Mouse (Mus musculus) neural tube, embryonic 15.5 days (tissue): Measurements from ENCODE around the gene Atp2c1. TPM values are rescaled to one million over a fixed set of nuclear protein-coding genes. Genes with fewer than 3 reads are reported as not detected.

ENCODE experiments used
- ATAC-seq: fragments of 200-750 bp; cut with Nextera tagmentation; 2 replicates; pipeline ENCODE4 v1.8.0; 2017; ENCODE audit warnings: mild to moderate bottlenecking, moderate TSS enrichment, moderate library complexity; ENCODE audit not compliant: low FRiP score
- H3K27ac ChIP-seq: fragments of 300-500 bp; sonication (generic); replicated peaks from 2 replicates; pipeline ENCODE4 v1.5.1; 2015; ENCODE audit warnings: mild to moderate bottlenecking, inconsistent platforms
- H3K27me3 ChIP-seq: fragments of 300-500 bp; sonication (generic); replicated peaks from 2 replicates; pipeline ENCODE4 v1.6.1; 2015; ENCODE audit warnings: inconsistent platforms
- H3K36me3 ChIP-seq: fragments of 300-500 bp; sonication (generic); 2 replicates; pipeline ENCODE4 v1.6.1; 2015; ENCODE audit warnings: inconsistent platforms
- H3K4me1 ChIP-seq: fragments of 300-500 bp; sonication (generic); 2 replicates; pipeline ENCODE4 v1.6.1; 2015; ENCODE audit warnings: inconsistent platforms
- H3K4me2 ChIP-seq: fragments of 300-500 bp; sonication (generic); 2 replicates; pipeline ENCODE4 v1.6.1; 2015; ENCODE audit warnings: inconsistent platforms, mild to moderate bottlenecking, moderate library complexity
- H3K4me3 ChIP-seq: fragments of 300-500 bp; sonication (generic); replicated peaks from 2 replicates; pipeline ENCODE4 v1.5.1; 2015; ENCODE audit warnings: mild to moderate bottlenecking, inconsistent platforms
- H3K9ac ChIP-seq: fragments of 300-500 bp; sonication (generic); replicated peaks from 2 replicates; pipeline ENCODE4 v1.6.1; 2015; ENCODE audit warnings: mild to moderate bottlenecking, inconsistent platforms
- H3K9me3 ChIP-seq: fragments of 300-500 bp; sonication (generic); replicated peaks from 2 replicates; pipeline ENCODE4 v1.6.1; 2016; ENCODE audit warnings: inconsistent platforms
- WGBS: fragments of 180-500 bp; shearing (Covaris S2); methylation state at CpG from one replicate; pipeline ENCODE4 v1.1.7; 2015; ENCODE audit warnings: mixed read lengths; 5-methylcytosine and 5-hydroxymethylcytosine counted together
- polyA plus RNA-seq: library from polyadenylated mRNA; unstranded; fragments of >200 nt; fragmentation: Nextera tagmentation; extraction: Ambion mirVana; gene quantifications from 2 replicates; pipeline ENCODE4 v1.2.1, GENCODE M21; 2015

Atp2c1 gene
- polyA plus RNA-seq, 1 experiment from 2014 or later = 90.0 TPM

GRCm38 (mm10) chr9:105362181-105362580 lies 164.9 kb downstream of the Atp2c1 start:
- Histone ChIP-seq H3K9ac (no peak overlapping the region), H3K27ac (no peak overlapping the region), H3K4me3 (no peak overlapping the region), H3K36me3 (no peaks in the 10 kb centered on the region), H3K9me3 (no peaks in the 10 kb centered on the region), H3K4me2 (no peak overlapping the region), H3K4me1 (no peaks in the 10 kb centered on the region), H3K27me3 (no peaks in the 10 kb centered on the region)
- ATAC-seq = no peak
- 88% methylated on average over 2 of the region's 2 CpGs for WGBS

Other genes starting within 250 kb of the Atp2c1 start
- gene Aste1, start 131.9 kb downstream of the Atp2c1 start, polyA plus RNA-seq = 10.1 and 12.6 TPM in 2 replicates
- gene Nek11, start 131.8 kb downstream of the Atp2c1 start, polyA plus RNA-seq = 2.6 TPM in 2 replicates
- 15.8 and 16.5 TPM in 2 replicates for gene Pik3r4, start 115.7 kb upstream of the Atp2c1 start, polyA plus RNA-seq